Mouse (Mus musculus) brain, embryonic 14.5 days (tissue): ENCODE measurements around the gene Hp1bp3.

Experiments used
- CTCF ChIP-seq: fragments of 200-500 bp; IDR thresholded peaks from 2 replicates; pipeline ENCODE4 v1.5.1; 2012; ENCODE audit warnings: inconsistent platforms, mild to moderate bottlenecking, moderate library complexity, borderline replicate concordance; ENCODE audit not compliant: insufficient read depth, insufficient read length; ENCODE audit errors: extremely low read depth
- POLR2A ChIP-seq: fragments of 200-500 bp; IDR thresholded peaks from 2 replicates; pipeline ENCODE4 v1.6.1; 2012; ENCODE audit warnings: mild to moderate bottlenecking, inconsistent platforms, borderline replicate concordance; ENCODE audit not compliant: poor library complexity, insufficient read depth, insufficient read length, severe bottlenecking; ENCODE audit errors: extremely low read depth

- no peak for TF ChIP-seq POLR2A
- TF ChIP-seq CTCF, result no peak
Measured at GRCm38 (mm10) chr4:138169420-138169819, 46.7 kb upstream of the Hp1bp3 start.
